In genomic region chr5:149385228-149385961, GRCm38 (mm10) we compare ENCODE assay signal across 29 mouse cellular contexts. TPM values are rescaled to one million over a fixed set of nuclear protein-coding genes. Genes with fewer than 3 reads are reported as not detected.
DNase-seq lines count a peak whose midpoint lies in the region; ATAC-seq and TF ChIP-seq lines count a peak whose summit lies in the region.
"Had no signal": no experiment of that assay in that cellular context is flagged by ENCODE, and none has a peak within 500 bp of the region (broad histone marks: within the 10 kb centered on the region; RNA-seq: fewer than 3 reads in every experiment).

No protein-coding gene starts in this region.

- H3K27ac ChIP-seq in embryonic facial prominence, embryonic 15.5 days (replicated peaks) = 0 out of 2 replicates have a peak overlapping the region, but pooled peaks have one; percentile 17
- H3K27ac ChIP-seq in embryonic facial prominence, embryonic 10.5 days (replicated peaks) = no peak overlapping the region
- peak overlapping the region; percentile 5; the same call in 1 of the 2 replicates for H3K27ac ChIP-seq in heart, adult 2 months
- H3K27ac ChIP-seq in forebrain, embryonic 15.5 days (replicated peaks) = no peak overlapping the region
- H3K27ac ChIP-seq: forebrain, embryonic 13.5 days; heart, embryonic 13.5 days; hindbrain, embryonic 12.5 days; hindbrain, embryonic 15.5 days had no signal

- H3K4me3 ChIP-seq in embryonic facial prominence, embryonic 15.5 days (replicated peaks) = no peak overlapping the region
- no peak overlapping the region for H3K4me3 ChIP-seq in embryonic facial prominence, embryonic 10.5 days
- H3K4me3 ChIP-seq in heart, adult 2 months = no peak overlapping the region
- H3K4me3 ChIP-seq in myocyte = no peak overlapping the region
- H3K4me3 ChIP-seq in forebrain, embryonic 15.5 days = no peak overlapping the region
- H3K4me3 ChIP-seq: erythroblast, embryonic 14.5 days; forebrain, embryonic 13.5 days; heart, embryonic 13.5 days; hindbrain, embryonic 12.5 days; hindbrain, embryonic 15.5 days had no signal

- H3K36me3 ChIP-seq in embryonic facial prominence, embryonic 15.5 days = no peaks in the 10 kb centered on the region
- no peaks in the 10 kb centered on the region for H3K36me3 ChIP-seq in embryonic facial prominence, embryonic 10.5 days (replicated peaks)
- no peaks in the 10 kb centered on the region for H3K36me3 ChIP-seq in heart, adult 2 months (ENCODE audit: control insufficient read depth, insufficient read depth, low read length)
- H3K36me3 ChIP-seq in myocyte (ENCODE audit: control insufficient read depth, insufficient read depth) = no peaks in the 10 kb centered on the region
- no peaks in the 10 kb centered on the region for H3K36me3 ChIP-seq in forebrain, embryonic 15.5 days
- H3K36me3 ChIP-seq: G1E; heart, embryonic 13.5 days; hindbrain, embryonic 12.5 days; hindbrain, embryonic 15.5 days had no signal

- H3K79me2 ChIP-seq in heart, adult 2 months (replicated peaks; ENCODE audit: control insufficient read depth, insufficient read depth, low read length) = no peaks in the 10 kb centered on the region
- no peaks in the 10 kb centered on the region for H3K79me2 ChIP-seq in myocyte (ENCODE audit: control insufficient read depth, insufficient read depth)

- H3K9ac ChIP-seq in embryonic facial prominence, embryonic 15.5 days = no peak overlapping the region
- H3K9ac ChIP-seq in heart, adult 2 months (ENCODE audit: low read depth, low read length) = no peak overlapping the region
- no peak overlapping the region for H3K9ac ChIP-seq in forebrain, embryonic 15.5 days (replicated peaks)
- H3K9ac ChIP-seq: forebrain, embryonic 13.5 days; forebrain, postnatal 0 days; heart, embryonic 13.5 days; hindbrain, embryonic 12.5 days; hindbrain, embryonic 15.5 days had no signal

- H3K4me2 ChIP-seq in embryonic facial prominence, embryonic 15.5 days (replicated peaks) = no peak overlapping the region
- peak overlapping the region; percentile 43 for H3K4me2 ChIP-seq in myocyte (ENCODE audit: low read depth)
- no peak overlapping the region for H3K4me2 ChIP-seq in forebrain, embryonic 15.5 days (replicated peaks)
- H3K4me2 ChIP-seq: forebrain, embryonic 13.5 days; heart, embryonic 13.5 days; hindbrain, embryonic 12.5 days; hindbrain, embryonic 15.5 days had no signal

- 57% methylated on average over 7 of the region's 7 CpGs for WGBS in embryonic facial prominence, embryonic 15.5 days
- 94% methylated on average over 7 of the region's 7 CpGs for WGBS in embryonic facial prominence, embryonic 10.5 days
- WGBS in heart, adult 2 months = 84% methylated on average over 7 of the region's 7 CpGs
- 93% methylated on average over 7 of the region's 7 CpGs for WGBS in forebrain, embryonic 15.5 days

- TF ChIP-seq EP300 in heart, adult 2 months (IDR thresholded peaks at IDR 0.05; ENCODE audit: insufficient read depth, low read depth, low read length) = no peak

- no peak for TF ChIP-seq CTCF in heart, adult 2 months (IDR thresholded peaks at IDR 0.05)

- intact Hi-C loops in heart, adult 2 months (cut with DNase I) = no loop called here
- intact Hi-C loops in heart, postnatal 10 days (cut with DNase I) = no loop called here

- H3K4me1 ChIP-seq in embryonic facial prominence, embryonic 15.5 days = peaks cover 39% of the 10 kb centered on the region
- H3K4me1 ChIP-seq in embryonic facial prominence, embryonic 10.5 days = peaks cover 26% of the 10 kb centered on the region
- peaks cover 6% of the 10 kb centered on the region for H3K4me1 ChIP-seq in heart, adult 2 months (ENCODE audit: control insufficient read depth, insufficient read depth, low read length)
- peaks cover 12% of the 10 kb centered on the region for H3K4me1 ChIP-seq in forebrain, embryonic 15.5 days

- no peak for ATAC-seq in embryonic facial prominence, embryonic 15.5 days (ENCODE audit: insufficient number of reproducible peaks, low FRiP score, low TSS enrichment, low read depth)
- ATAC-seq in forebrain, embryonic 15.5 days (replicated peaks) = no peak
- ATAC-seq: forebrain, embryonic 13.5 days; forebrain, postnatal 0 days; intestine, postnatal 0 days had no signal

- no peaks in the 10 kb centered on the region for H3K9me3 ChIP-seq in embryonic facial prominence, embryonic 15.5 days (replicated peaks)
- H3K9me3 ChIP-seq in embryonic facial prominence, embryonic 10.5 days = no peaks in the 10 kb centered on the region
- H3K9me3 ChIP-seq in forebrain, embryonic 15.5 days = no peaks in the 10 kb centered on the region
- H3K9me3 ChIP-seq: forebrain, embryonic 13.5 days; heart, embryonic 13.5 days; hindbrain, embryonic 12.5 days; hindbrain, embryonic 15.5 days had no signal

- H3K27me3 ChIP-seq in embryonic facial prominence, embryonic 15.5 days = no peaks in the 10 kb centered on the region
- H3K27me3 ChIP-seq in embryonic facial prominence, embryonic 10.5 days (replicated peaks; ENCODE audit: low read depth, poor library complexity, severe bottlenecking) = no peaks in the 10 kb centered on the region; the same call in 1 of the 2 replicates
- H3K27me3 ChIP-seq in heart, adult 2 months (ENCODE audit: control insufficient read depth, insufficient read depth, low read length) = no peaks in the 10 kb centered on the region
- H3K27me3 ChIP-seq in myocyte (ENCODE audit: control insufficient read depth, insufficient read depth, insufficient read length) = no peaks in the 10 kb centered on the region
- no peaks in the 10 kb centered on the region for H3K27me3 ChIP-seq in forebrain, embryonic 15.5 days
- H3K27me3 ChIP-seq: forebrain, embryonic 13.5 days; heart, embryonic 13.5 days; hindbrain, embryonic 15.5 days had no signal

- TF ChIP-seq POLR2A in heart, adult 2 months (IDR thresholded peaks at IDR 0.05; ENCODE audit: insufficient read depth, low read depth, low read length) = no peak
- no peak for TF ChIP-seq POLR2A in myocyte (IDR thresholded peaks at IDR 0.05; ENCODE audit: insufficient read length, low read depth)

- DNase-seq in embryonic facial prominence, embryonic 10.5 days (ENCODE audit: low spot score) = no peak
- no peak for DNase-seq in heart, adult 2 months
- no peak for DNase-seq in heart, postnatal 10 days
- DNase-seq: adrenal gland, adult 8-10 months; adrenal gland, postnatal 25 days; B cell, adult 2 months; cerebellum, adult 11-12 months; cerebellum, adult 8-10 months; cerebellum, postnatal 10 days; cerebellum, postnatal 36 days; embryo, embryonic 11 days; forebrain, postnatal 0 days; gastrocnemius, postnatal 25 days; kidney, adult 2 months had no signal

- no peak overlapping the region for H3ac ChIP-seq in myocyte (ENCODE audit: control insufficient read depth, insufficient read length)

TF ChIP-seq in myocyte, 11 proteins besides CTCF, POLR2A, EP300 and RAD21:
- no peak for TF ChIP-seq TCF3 (IDR thresholded peaks at IDR 0.05; ENCODE audit: insufficient read length, low read depth)
- peak; percentile 65 for TF ChIP-seq CEBPB (IDR thresholded peaks at IDR 0.05; ENCODE audit: insufficient read depth, poor library complexity, severe bottlenecking)
- peak; percentile 28 for TF ChIP-seq TCF12 (IDR thresholded peaks at IDR 0.05; ENCODE audit: insufficient read depth, poor library complexity, severe bottlenecking)
- peak in 2 of 3 experiments; percentile 57 to 72 for TF ChIP-seq MYOD1 (IDR thresholded peaks at IDR 0.05; ENCODE audit: control insufficient read depth in 1 of 3, insufficient read length in 2 of 3, low read depth in 2 of 3)
- peak in 1 of 3 experiments; percentile 43 for TF ChIP-seq MYOG (IDR thresholded peaks at IDR 0.05; ENCODE audit: control insufficient read depth in 1 of 3, insufficient read depth in 1 of 3, insufficient read length in 2 of 3, low read depth in 2 of 3)

RNA-seq across cellular contexts. Expression of gene Medag, which starts 26.2 kb away (rescaled TPM):
- polyA plus RNA-seq in embryonic facial prominence, embryonic 15.5 days (2015; fragmentation: Nextera tagmentation; extraction: Ambion mirVana) = 1.8 and 2.2 TPM in 2 replicates
- polyA plus RNA-seq in embryonic facial prominence, embryonic 10.5 days (2016; fragmentation: Nextera tagmentation; extraction: Ambion mirVana) = 0.17 and 0.38 TPM in 2 replicates
- total RNA-seq in heart, adult 2 months (2021) = 10 to 100 TPM; 12.3 to 12.5 TPM
- polyA plus RNA-seq in heart, adult 2 months (2012; rRNA removed) = 6.7 and 10.9 TPM in 2 replicates
- 10 to 100 TPM; 18.3 to 22.4 TPM for total RNA-seq in heart, postnatal 10 days (2021)
- polyA plus RNA-seq in myocyte (2012; fragmentation: generic; extraction: Trizol) = 0.61 TPM
- 0.95 and 1.7 TPM in 2 replicates for polyA plus RNA-seq in forebrain, embryonic 15.5 days (2015; fragmentation: Nextera tagmentation; extraction: Ambion mirVana)
- total RNA-seq: CH12.LX; granulocyte monocyte progenitor cell, adult 5-6 weeks had no signal
- polyA plus RNA-seq: erythroblast, embryonic 14.5 days; G1E had no signal

RNA-seq across cellular contexts. Expression of gene Tex26, which starts 54.1 kb away (rescaled TPM):
- 1.4 and 1.7 TPM in 2 replicates for polyA plus RNA-seq in embryonic facial prominence, embryonic 15.5 days (2015; fragmentation: Nextera tagmentation; extraction: Ambion mirVana)
- 0.62 and 1.1 TPM in 2 replicates for polyA plus RNA-seq in embryonic facial prominence, embryonic 10.5 days (2016; fragmentation: Nextera tagmentation; extraction: Ambion mirVana)
- not detected for total RNA-seq in heart, adult 2 months (2021)
- polyA plus RNA-seq in heart, adult 2 months (2012; rRNA removed) = not detected in 2 replicates
- total RNA-seq in heart, postnatal 10 days (2021) = not detected
- 0.56 TPM for polyA plus RNA-seq in myocyte (2012; fragmentation: generic; extraction: Trizol)
- 1.3 and 2.1 TPM in 2 replicates for polyA plus RNA-seq in forebrain, embryonic 15.5 days (2015; fragmentation: Nextera tagmentation; extraction: Ambion mirVana)
- total RNA-seq: adrenal gland, adult 8-10 months; adrenal gland, postnatal 25 days; CH12.LX; gastrocnemius, adult 8-10 months; gastrocnemius, postnatal 25 days; heart, postnatal 25 days; hematopoietic stem cell, adult 5-6 weeks had no signal
- polyA plus RNA-seq: erythroblast, embryonic 14.5 days; G1E; kidney, adult 2 months had no signal

Comparison
In these comparisons a context has a peak if more than half of its experiments do, and no peak if none do; other contexts are left out.
1. H3K27ac ChIP-seq: peak in embryonic facial prominence, embryonic 15.5 days (single experiment) and heart, adult 2 months (single experiment); none in embryonic facial prominence, embryonic 10.5 days (single experiment) and forebrain, embryonic 15.5 days (single experiment).